Mouse (Mus musculus): ENCODE results near the gene Gimap8. TPM values are rescaled to one million over a fixed set of nuclear protein-coding genes. Genes with fewer than 3 reads are reported as not detected.

The Gimap8 gene
- polyA plus RNA-seq, 1 experiment from 2014 or later = 1.1 TPM

Other genes with a start within 250 kb of the Gimap8 start
- gene Zfp467, start 201.4 kb upstream of the Gimap8 start, polyA plus RNA-seq (2015; fragmentation: Nextera tagmentation; extraction: Ambion mirVana) = 16.1 and 20.8 TPM in 2 replicates
- gene Sspo, start 199.0 kb upstream of the Gimap8 start, polyA plus RNA-seq (2015; fragmentation: Nextera tagmentation; extraction: Ambion mirVana) = 0.22 and 0.27 TPM in 2 replicates
- gene Atp6v0e2, start 109.6 kb upstream of the Gimap8 start, polyA plus RNA-seq (2015; fragmentation: Nextera tagmentation; extraction: Ambion mirVana) = 18.2 and 22.7 TPM in 2 replicates
- gene Lrrc61, start 92.4 kb upstream of the Gimap8 start, polyA plus RNA-seq (2015; fragmentation: Nextera tagmentation; extraction: Ambion mirVana) = 7.2 and 7.6 TPM in 2 replicates
- 29.7 and 35.8 TPM in 2 replicates for gene Rarres2, start 74.4 kb upstream of the Gimap8 start, polyA plus RNA-seq (2015; fragmentation: Nextera tagmentation; extraction: Ambion mirVana)
- 0.86 TPM in 1 of 2 replicates, not detected in the other for gene Gm45021, start 57.6 kb upstream of the Gimap8 start, polyA plus RNA-seq (2015; fragmentation: Nextera tagmentation; extraction: Ambion mirVana)
- 22.5 and 24.6 TPM in 2 replicates for gene Repin1, start 53.4 kb upstream of the Gimap8 start, polyA plus RNA-seq (2015; fragmentation: Nextera tagmentation; extraction: Ambion mirVana)
- not detected in 2 replicates for gene Gm44965, start 53.3 kb upstream of the Gimap8 start, polyA plus RNA-seq (2015; fragmentation: Nextera tagmentation; extraction: Ambion mirVana)
- 4.8 and 5.5 TPM in 2 replicates for gene Zfp775, start 45.2 kb upstream of the Gimap8 start, polyA plus RNA-seq (2015; fragmentation: Nextera tagmentation; extraction: Ambion mirVana)
- gene AI854703, start 20.5 kb upstream of the Gimap8 start, polyA plus RNA-seq (2015; fragmentation: Nextera tagmentation; extraction: Ambion mirVana) = 1.2 TPM in 2 replicates
- 7.5 and 8.7 TPM in 2 replicates for gene Gimap9, start 28.9 kb downstream of the Gimap8 start, polyA plus RNA-seq (2015; fragmentation: Nextera tagmentation; extraction: Ambion mirVana)
- gene Gimap4, start 37.3 kb downstream of the Gimap8 start, polyA plus RNA-seq (2015; fragmentation: Nextera tagmentation; extraction: Ambion mirVana) = 18.4 and 19.1 TPM in 2 replicates
- 33.4 TPM in 2 replicates for gene Gimap6, start 61.0 kb downstream of the Gimap8 start, polyA plus RNA-seq (2015; fragmentation: Nextera tagmentation; extraction: Ambion mirVana)
- 3.7 and 5.0 TPM in 2 replicates for gene Gm28053, start 71.4 kb downstream of the Gimap8 start, polyA plus RNA-seq (2015; fragmentation: Nextera tagmentation; extraction: Ambion mirVana)
- not detected in 2 replicates for gene Gimap7, start 71.4 kb downstream of the Gimap8 start, polyA plus RNA-seq (2015; fragmentation: Nextera tagmentation; extraction: Ambion mirVana)
- 24.2 and 27.5 TPM in 2 replicates for gene Gimap1, start 91.8 kb downstream of the Gimap8 start, polyA plus RNA-seq (2015; fragmentation: Nextera tagmentation; extraction: Ambion mirVana)
- 7.2 and 8.2 TPM in 2 replicates for gene Gimap5, start 99.0 kb downstream of the Gimap8 start, polyA plus RNA-seq (2015; fragmentation: Nextera tagmentation; extraction: Ambion mirVana)
- 0.06 TPM in 1 of 2 replicates, not detected in the other for gene Gimap3, start 123.6 kb downstream of the Gimap8 start, polyA plus RNA-seq (2015; fragmentation: Nextera tagmentation; extraction: Ambion mirVana)
- 94.5 and 102 TPM in 2 replicates for gene Tmem176a, start 193.7 kb downstream of the Gimap8 start, polyA plus RNA-seq (2015; fragmentation: Nextera tagmentation; extraction: Ambion mirVana)
- 249 and 268 TPM in 2 replicates for gene Tmem176b, start 194.3 kb downstream of the Gimap8 start, polyA plus RNA-seq (2015; fragmentation: Nextera tagmentation; extraction: Ambion mirVana)
- not detected in 2 replicates for gene Aoc1, start 225.7 kb downstream of the Gimap8 start, polyA plus RNA-seq (2015; fragmentation: Nextera tagmentation; extraction: Ambion mirVana)